Mouse (Mus musculus): ENCODE results near the gene Xbp1.
"Not testable (repeated sequence)": the region's sequence is repeated elsewhere in the genome, so short reads cannot be mapped to it uniquely, and the experiment has no call there.

The Xbp1 gene

GRCm38 (mm10) chr11:5502351-5503051 lies 18.0 kb upstream of the Xbp1 start:
- DNase-seq (ENCODE audit: low spot score), result no peak

GRCm38 (mm10) chr11:5505856-5506575 lies 14.4 kb upstream of the Xbp1 start:
- DNase-seq (ENCODE audit: low spot score), result no peak

GRCm38 (mm10) chr11:5509215-5510098 lies 11.0 kb upstream of the Xbp1 start:
- no peak for DNase-seq (ENCODE audit: low spot score)

GRCm38 (mm10) chr11:5510099-5510391 lies 10.4 kb upstream of the Xbp1 start:
- no peak for DNase-seq (ENCODE audit: low spot score)

- not testable (repeated sequence) for DNase-seq (ENCODE audit: low spot score)
These were observed 9.8 kb upstream of the Xbp1 start for GRCm38 (mm10) chr11:5510686-5511085.

- DNase-seq (ENCODE audit: low spot score), result no peak
These were observed 8.2 kb upstream of the Xbp1 start for GRCm38 (mm10) chr11:5512099-5512725.

- DNase-seq (ENCODE audit: low spot score), result no peak
These were observed 7.5 kb upstream of the Xbp1 start for GRCm38 (mm10) chr11:5512961-5513360.

- DNase-seq (ENCODE audit: low spot score), result no peak
These were observed 6.4 kb upstream of the Xbp1 start for GRCm38 (mm10) chr11:5514091-5514490.

- DNase-seq (ENCODE audit: low spot score), result no peak
These were observed 5.3 kb upstream of the Xbp1 start for GRCm38 (mm10) chr11:5515196-5515595.

GRCm38 (mm10) chr11:5515655-5516054 lies 4.8 kb upstream of the Xbp1 start:
- DNase-seq (ENCODE audit: low spot score), result no peak

GRCm38 (mm10) chr11:5516151-5516550 lies 4.3 kb upstream of the Xbp1 start:
- DNase-seq (ENCODE audit: low spot score), result no peak

GRCm38 (mm10) chr11:5516617-5517016 lies 3.8 kb upstream of the Xbp1 start:
- DNase-seq (ENCODE audit: low spot score), result no peak

- DNase-seq (ENCODE audit: low spot score), result no peak
These were observed 3.1 kb upstream of the Xbp1 start for GRCm38 (mm10) chr11:5517346-5517745.

- DNase-seq (ENCODE audit: low spot score), result no peak
These were observed 778 bp upstream of the Xbp1 start for GRCm38 (mm10) chr11:5519681-5520080.

GRCm38 (mm10) chr11:5521266-5521515 lies 732 bp downstream of the Xbp1 start:
- DNase-seq (ENCODE audit: low spot score), result no peak

- DNase-seq (ENCODE audit: low spot score), result peak; percentile 70
These were observed 1.2 kb downstream of the Xbp1 start for GRCm38 (mm10) chr11:5521516-5522291.

- DNase-seq (ENCODE audit: low spot score), result no peak
These were observed 2.4 kb downstream of the Xbp1 start for GRCm38 (mm10) chr11:5522798-5523415.

GRCm38 (mm10) chr11:5525418-5525817 lies 5.0 kb downstream of the Xbp1 start:
- DNase-seq (ENCODE audit: low spot score), result no peak

GRCm38 (mm10) chr11:5526573-5527439 lies 6.3 kb downstream of the Xbp1 start:
- DNase-seq (ENCODE audit: low spot score), result no peak

GRCm38 (mm10) chr11:5527865-5528523 lies 7.5 kb downstream of the Xbp1 start:
- no peak for DNase-seq (ENCODE audit: low spot score)

Measured in layer of hippocampus, adult 11-12 months (tissue).